Mouse (Mus musculus) bone marrow, adult 2 months (tissue): ENCODE data around the gene Appl2. TPM values are rescaled to one million over a fixed set of nuclear protein-coding genes. Genes with fewer than 3 reads are reported as not detected.

Experiments used
- H3K27ac ChIP-seq: fragments of 200-500 bp; 2 replicates; pipeline ENCODE4 v1.5.1; 2012; ENCODE audit warnings: low read depth, mild to moderate bottlenecking, control low read depth, inconsistent platforms, low read length; ENCODE audit not compliant: control insufficient read depth, poor library complexity, insufficient read depth
- H3K4me1 ChIP-seq: fragments of 200-500 bp; 2 replicates; pipeline ENCODE4 v1.6.1; 2011; ENCODE audit warnings: low read length; ENCODE audit not compliant: control insufficient read depth, insufficient read depth
- H3K4me3 ChIP-seq: fragments of 200-500 bp; replicated peaks from 2 replicates; pipeline ENCODE3; 2011; ENCODE audit warnings: mild to moderate bottlenecking, low read depth, low read length, control low read depth; ENCODE audit not compliant: control insufficient read depth
- CTCF ChIP-seq: fragments of 200-500 bp; IDR thresholded peaks from 2 replicates; pipeline ENCODE4 v1.5.1; 2011; ENCODE audit warnings: low read length, control low read depth; ENCODE audit not compliant: control insufficient read depth, insufficient read depth
- POLR2A ChIP-seq: fragments of 200-500 bp; IDR thresholded peaks from 2 replicates; pipeline ENCODE4 v1.6.1; 2011; ENCODE audit warnings: low read depth, mild to moderate bottlenecking, control low read depth, low read length, borderline replicate concordance; ENCODE audit not compliant: control insufficient read depth
- WGBS: fragments of 180-500 bp; shearing (Covaris S2); methylation state at CpG from one replicate; pipeline ENCODE4 v1.1.7; 2018; 5-methylcytosine and 5-hydroxymethylcytosine counted together
- polyA plus RNA-seq: library from polyadenylated mRNA; stranded (reverse); fragments of >200 nt; gene quantifications from 2 replicates; pipeline ENCODE4 v1.2.4, GENCODE M21; 2011; ENCODE audit warnings: low replicate concordance; ENCODE audit not compliant: missing spikeins, insufficient read depth, insufficient read length

Gene Appl2
- polyA plus RNA-seq, 1 experiment = 9.3 TPM

- Histone ChIP-seq H3K27ac (no peak overlapping the region), H3K4me3 (no peak overlapping the region), H3K4me1 (peaks cover 1% of the 10 kb centered on the region; the same call in 1 of the 2 replicates)
- 89% methylated on average over 10 of the region's 10 CpGs for WGBS
- TF ChIP-seq CTCF = no peak
Measured at GRCm38 (mm10) chr10:83639881-83640386, 8.6 kb downstream of the Appl2 start.

- no peak for TF ChIP-seq POLR2A
- TF ChIP-seq CTCF = no peak
- H3K27ac ChIP-seq = no peak overlapping the region
- 10% methylated on average over 6 of the region's 6 CpGs for WGBS
Measured at GRCm38 (mm10) chr10:83637295-83637694, 11.2 kb downstream of the Appl2 start.

GRCm38 (mm10) chr10:83636191-83636590 is 12.3 kb downstream of the Appl2 start:
- Histone ChIP-seq H3K4me3 (no peak overlapping the region), H3K4me1 (no peaks in the 10 kb centered on the region), H3K27ac (no peak overlapping the region)
- WGBS = 82% methylated on average over 2 of the region's 2 CpGs
- TF ChIP-seq CTCF = no peak
- no peak for TF ChIP-seq POLR2A

More at GRCm38 (mm10) chr10:83637295-83637694, 11.2 kb downstream of the Appl2 start:
- no peaks in the 10 kb centered on the region for H3K4me1 ChIP-seq
- no peak overlapping the region for H3K4me3 ChIP-seq

- 5% methylated on average over 5 of the region's 5 CpGs for WGBS
Measured at GRCm38 (mm10) chr10:83634461-83634860, 14.1 kb downstream of the Appl2 start.

GRCm38 (mm10) chr10:83632806-83633374 is 15.6 kb downstream of the Appl2 start:
- no peak for TF ChIP-seq POLR2A
- 89% methylated on average over 7 of the region's 7 CpGs for WGBS
- Histone ChIP-seq H3K4me1 (no peaks in the 10 kb centered on the region), H3K4me3 (no peak overlapping the region), H3K27ac (no peak overlapping the region)

More at GRCm38 (mm10) chr10:83634461-83634860, 14.1 kb downstream of the Appl2 start:
- Histone ChIP-seq H3K4me1 (no peaks in the 10 kb centered on the region), H3K4me3 (no peak overlapping the region), H3K27ac (no peak overlapping the region)
- TF ChIP-seq CTCF = no peak
- no peak for TF ChIP-seq POLR2A

- no peaks in the 10 kb centered on the region for H3K4me1 ChIP-seq
- TF ChIP-seq CTCF = no peak
- TF ChIP-seq POLR2A = no peak
- no peak overlapping the region for H3K27ac ChIP-seq
- no peak overlapping the region for H3K4me3 ChIP-seq
- WGBS = 83% methylated on average over 10 of the region's 10 CpGs
Measured at GRCm38 (mm10) chr10:83631775-83632174, 16.8 kb downstream of the Appl2 start.

GRCm38 (mm10) chr10:83630899-83631298 is 17.6 kb downstream of the Appl2 start:
- TF ChIP-seq CTCF (no peak), POLR2A (no peak)
- no peak overlapping the region for H3K27ac ChIP-seq
- 72% methylated on average over 3 of the region's 3 CpGs for WGBS
- H3K4me3 ChIP-seq = no peak overlapping the region
- no peaks in the 10 kb centered on the region for H3K4me1 ChIP-seq

GRCm38 (mm10) chr10:83629878-83630277 is 18.7 kb downstream of the Appl2 start:
- no peaks in the 10 kb centered on the region for H3K4me1 ChIP-seq

More at GRCm38 (mm10) chr10:83629878-83630277, 18.7 kb downstream of the Appl2 start:
- TF ChIP-seq CTCF = no peak
- TF ChIP-seq POLR2A = no peak
- Histone ChIP-seq H3K4me3 (no peak overlapping the region), H3K27ac (no peak overlapping the region)
- 93% methylated on average over 5 of the region's 5 CpGs for WGBS
